Mouse (Mus musculus): ENCODE results near the gene Neurod2. TPM values are rescaled to one million over a fixed set of nuclear protein-coding genes. Genes with fewer than 3 reads are reported as not detected.

Neurod2 gene
- polyA plus RNA-seq, 1 experiment = not detected

DNA sequence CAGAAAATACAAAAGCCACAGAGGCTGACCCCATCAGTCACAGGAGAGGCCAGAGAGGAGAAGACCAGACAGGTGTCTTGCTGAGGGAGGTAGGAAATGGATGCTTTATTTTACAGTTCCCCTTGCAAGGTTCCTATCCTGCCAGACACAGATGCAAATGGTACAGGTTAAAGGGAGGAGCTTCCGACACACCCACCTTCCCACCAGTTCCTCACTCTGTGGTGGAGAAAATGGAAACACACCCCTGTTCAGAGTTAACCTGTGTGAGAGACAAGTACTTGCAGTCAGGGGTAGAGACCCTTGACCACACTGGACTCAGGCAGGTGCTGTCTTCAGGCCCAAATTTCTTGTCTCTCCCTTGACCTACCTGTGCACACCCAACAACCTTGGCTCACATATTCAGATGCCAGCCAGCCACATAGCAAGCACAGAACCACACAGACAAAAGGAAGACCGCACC is 1.3 kb upstream of the Neurod2 start:
- no peak for TF ChIP-seq MAX (IDR thresholded peaks at IDR 0.05; ENCODE audit: low read depth)
- TF ChIP-seq TCF3 (IDR thresholded peaks at IDR 0.05; ENCODE audit: insufficient read length, low read depth) = no peak
- TF ChIP-seq REST (IDR thresholded peaks at IDR 0.05; ENCODE audit: insufficient read depth, insufficient read length) = no peak
- TF ChIP-seq MYOD1 (IDR thresholded peaks at IDR 0.05; ENCODE audit: control insufficient read depth in 1 of 3, insufficient read length in 2 of 3, low read depth in 2 of 3) = no peak
- no peak for TF ChIP-seq CEBPB (IDR thresholded peaks at IDR 0.05; ENCODE audit: insufficient read depth, poor library complexity, severe bottlenecking)
- no peak for TF ChIP-seq TCF12 (IDR thresholded peaks at IDR 0.05; ENCODE audit: insufficient read depth, poor library complexity, severe bottlenecking)
- no peak for TF ChIP-seq SRF (IDR thresholded peaks at IDR 0.05; ENCODE audit: control insufficient read depth, insufficient read length, low read depth)
- no peak for TF ChIP-seq POLR2AphosphoS2 (IDR thresholded peaks at IDR 0.05; ENCODE audit: insufficient read length, low read depth)
- TF ChIP-seq POLR2A (IDR thresholded peaks at IDR 0.05; ENCODE audit: insufficient read length, low read depth) = no peak
- no peak for TF ChIP-seq E2F4 (IDR thresholded peaks at IDR 0.05; ENCODE audit: insufficient read depth)
- TF ChIP-seq MYOG (IDR thresholded peaks at IDR 0.05; ENCODE audit: control insufficient read depth in 1 of 3, insufficient read depth in 1 of 3, insufficient read length in 2 of 3, low read depth in 2 of 3) = no peak
- no peak for TF ChIP-seq USF1 (IDR thresholded peaks at IDR 0.05; ENCODE audit: low read depth)
- no peak overlapping the region for H3K4me3 ChIP-seq
- no peaks in the 10 kb centered on the region for H3K36me3 ChIP-seq (ENCODE audit: control insufficient read depth, insufficient read depth)
- no peaks in the 10 kb centered on the region for H3K79me2 ChIP-seq (ENCODE audit: control insufficient read depth, insufficient read depth)
- peaks cover 84% of the 10 kb centered on the region for H3K27me3 ChIP-seq (ENCODE audit: control insufficient read depth, insufficient read depth, insufficient read length)
- H3K4me2 ChIP-seq (ENCODE audit: low read depth) = no peak overlapping the region
- no peak overlapping the region for H3ac ChIP-seq (ENCODE audit: control insufficient read depth, insufficient read length)

DNA sequence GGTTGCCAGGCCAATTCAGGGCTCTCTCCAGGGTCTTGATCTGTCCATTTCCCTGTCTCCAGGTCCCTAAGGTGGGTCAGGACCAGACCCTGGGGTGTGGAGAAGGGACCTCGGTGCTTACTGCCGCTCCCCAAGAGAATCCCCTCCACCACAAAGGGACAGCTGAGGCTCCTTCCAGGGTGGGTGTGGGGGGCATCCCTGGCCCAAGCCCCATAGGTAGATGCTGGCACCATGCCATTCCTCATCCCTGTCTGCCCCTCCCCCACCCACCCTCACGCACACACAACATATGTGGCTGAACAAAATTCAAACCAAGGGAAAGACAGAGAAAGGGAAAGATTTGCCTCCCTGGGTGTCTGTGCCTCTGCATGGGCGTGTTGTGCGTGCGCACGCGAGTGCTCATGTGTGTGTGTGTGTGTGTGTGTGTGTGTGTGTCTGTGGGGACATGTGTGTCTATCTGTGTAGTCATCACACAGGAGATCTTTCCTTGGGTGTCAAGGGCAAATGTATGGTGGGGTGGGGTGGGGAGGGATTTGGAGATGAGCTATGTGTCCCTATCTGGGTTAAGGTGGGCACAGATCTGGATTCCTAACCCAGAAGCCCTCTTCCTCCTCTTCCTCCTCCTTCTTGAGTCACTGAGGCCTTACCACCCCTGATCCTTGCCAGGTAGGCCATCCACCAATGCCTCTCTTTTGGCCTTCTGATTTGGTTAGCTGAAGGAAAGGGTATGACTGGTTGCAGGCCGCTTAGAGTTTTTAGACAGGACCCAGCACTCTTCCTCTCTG is 704 bp upstream of the Neurod2 start:
- no peaks in the 10 kb centered on the region for H3K36me3 ChIP-seq (ENCODE audit: control insufficient read depth, insufficient read depth)
- H3K79me2 ChIP-seq (ENCODE audit: control insufficient read depth, insufficient read depth) = no peaks in the 10 kb centered on the region
- H3ac ChIP-seq (ENCODE audit: control insufficient read depth, insufficient read length) = no peak overlapping the region
- H3K4me2 ChIP-seq (ENCODE audit: low read depth) = no peak overlapping the region
- peaks cover 84% of the 10 kb centered on the region for H3K27me3 ChIP-seq (ENCODE audit: control insufficient read depth, insufficient read depth, insufficient read length)
- H3K4me3 ChIP-seq = no peak overlapping the region
- no peak for TF ChIP-seq MYOG (IDR thresholded peaks at IDR 0.05; ENCODE audit: control insufficient read depth in 1 of 3, insufficient read depth in 1 of 3, insufficient read length in 2 of 3, low read depth in 2 of 3)
- no peak for TF ChIP-seq POLR2A (IDR thresholded peaks at IDR 0.05; ENCODE audit: insufficient read length, low read depth)
- TF ChIP-seq TCF12 (IDR thresholded peaks at IDR 0.05; ENCODE audit: insufficient read depth, poor library complexity, severe bottlenecking) = no peak
- no peak for TF ChIP-seq USF1 (IDR thresholded peaks at IDR 0.05; ENCODE audit: low read depth)
- no peak for TF ChIP-seq MAX (IDR thresholded peaks at IDR 0.05; ENCODE audit: low read depth)
- TF ChIP-seq POLR2AphosphoS2 (IDR thresholded peaks at IDR 0.05; ENCODE audit: insufficient read length, low read depth) = no peak
- no peak for TF ChIP-seq SRF (IDR thresholded peaks at IDR 0.05; ENCODE audit: control insufficient read depth, insufficient read length, low read depth)
- no peak for TF ChIP-seq REST (IDR thresholded peaks at IDR 0.05; ENCODE audit: insufficient read depth, insufficient read length)

GRCm38 (mm10) chr11:98328371-98329069 is 928 bp downstream of the Neurod2 start:
- TF ChIP-seq POLR2A (IDR thresholded peaks at IDR 0.05; ENCODE audit: insufficient read length, low read depth) = no peak
- Histone ChIP-seq H3K79me2 (ENCODE audit: control insufficient read depth, insufficient read depth) (no peaks in the 10 kb centered on the region), H3K36me3 (ENCODE audit: control insufficient read depth, insufficient read depth) (no peaks in the 10 kb centered on the region), H3K4me3 (no peak overlapping the region), H3K4me2 (ENCODE audit: low read depth) (no peak overlapping the region), H3K27me3 (ENCODE audit: control insufficient read depth, insufficient read depth, insufficient read length) (peaks cover 73% of the 10 kb centered on the region), H3ac (ENCODE audit: control insufficient read depth, insufficient read length) (no peak overlapping the region)

GRCm38 (mm10) chr11:98328031-98328370 is 1.4 kb downstream of the Neurod2 start:
- Histone ChIP-seq H3K4me3 (no peak overlapping the region), H3ac (ENCODE audit: control insufficient read depth, insufficient read length) (no peak overlapping the region), H3K4me2 (ENCODE audit: low read depth) (no peak overlapping the region), H3K27me3 (ENCODE audit: control insufficient read depth, insufficient read depth, insufficient read length) (peaks cover 73% of the 10 kb centered on the region), H3K36me3 (ENCODE audit: control insufficient read depth, insufficient read depth) (no peaks in the 10 kb centered on the region), H3K79me2 (ENCODE audit: control insufficient read depth, insufficient read depth) (no peaks in the 10 kb centered on the region)
- TF ChIP-seq REST (IDR thresholded peaks at IDR 0.05; ENCODE audit: insufficient read depth, insufficient read length) = no peak
- no peak for TF ChIP-seq TCF12 (IDR thresholded peaks at IDR 0.05; ENCODE audit: insufficient read depth, poor library complexity, severe bottlenecking)
- no peak for TF ChIP-seq POLR2A (IDR thresholded peaks at IDR 0.05; ENCODE audit: insufficient read length, low read depth)

- H3K4me3 ChIP-seq = no peak overlapping the region
- H3K36me3 ChIP-seq (ENCODE audit: control insufficient read depth, insufficient read depth) = no peaks in the 10 kb centered on the region
- peaks cover 77% of the 10 kb centered on the region for H3K27me3 ChIP-seq (ENCODE audit: control insufficient read depth, insufficient read depth, insufficient read length)
- H3K79me2 ChIP-seq (ENCODE audit: control insufficient read depth, insufficient read depth) = no peaks in the 10 kb centered on the region
- no peak for TF ChIP-seq TCF3 (IDR thresholded peaks at IDR 0.05; ENCODE audit: insufficient read length, low read depth)
- peak in 1 of 3 experiments; percentile 4 for TF ChIP-seq MYOG (IDR thresholded peaks at IDR 0.05; ENCODE audit: control insufficient read depth in 1 of 3, insufficient read depth in 1 of 3, insufficient read length in 2 of 3, low read depth in 2 of 3)
- TF ChIP-seq MYOD1 (IDR thresholded peaks at IDR 0.05; ENCODE audit: control insufficient read depth in 1 of 3, insufficient read length in 2 of 3, low read depth in 2 of 3) = no peak
- H3ac ChIP-seq (ENCODE audit: control insufficient read depth, insufficient read length) = no peak overlapping the region
- no peak overlapping the region for H3K4me2 ChIP-seq (ENCODE audit: low read depth)
Measured at GRCm38 (mm10) chr11:98327136-98328030, 2.1 kb downstream of the Neurod2 start.
